Mouse (Mus musculus) ES-E14 (cell line): ENCODE results near the gene Cebpb.

Experiments used
- ZC3H11A ChIP-seq: IDR thresholded peaks from 2 replicates; pipeline ENCODE4 v1.6.1; 2012; ENCODE audit warnings: low read depth, mild to moderate bottlenecking, inconsistent platforms, low read length, borderline replicate concordance
- ZNF384 ChIP-seq: IDR thresholded peaks from 2 replicates; pipeline ENCODE4 v1.6.1; 2012; ENCODE audit warnings: low read depth, low read length, inconsistent platforms

GRCm38 (mm10) chr2:167687250-167687586 is 1.5 kb upstream of the Cebpb start:
- TF ChIP-seq ZC3H11A: no peak
- TF ChIP-seq ZNF384: no peak
